Mouse (Mus musculus) cerebellum, adult 9-10 months (tissue): ENCODE results near the gene Psmd14.
A peak's percentile ranks its signal among the peaks of the same experiment; 100 is the strongest.

ENCODE experiments used
- DNase-seq: peaks from one replicate; pipeline ENCODE4 v3.0.0; 2022

Gene Psmd14

GRCm38 (mm10) chr2:61711108-61712040, at the start of gene Psmd14:
TSS of gene Psmd14 (plus strand) at chr2:61711694.
- peak; percentile 88 for DNase-seq

- no peak for DNase-seq
Measured at GRCm38 (mm10) chr2:61662833-61663232, 48.7 kb upstream of the Psmd14 start.

GRCm38 (mm10) chr2:61663573-61664241, 47.8 kb upstream of the Psmd14 start:
- DNase-seq: no peak

- no peak for DNase-seq
Measured at GRCm38 (mm10) chr2:61667420-61667819, 44.1 kb upstream of the Psmd14 start.

GRCm38 (mm10) chr2:61668260-61668659, 43.2 kb upstream of the Psmd14 start:
- peak; percentile 65 for DNase-seq

GRCm38 (mm10) chr2:61674555-61674954, 36.9 kb upstream of the Psmd14 start:
- DNase-seq: no peak

GRCm38 (mm10) chr2:61681572-61681971, 29.9 kb upstream of the Psmd14 start:
- no peak for DNase-seq

GRCm38 (mm10) chr2:61686533-61686932, 25.0 kb upstream of the Psmd14 start:
- DNase-seq: no peak

GRCm38 (mm10) chr2:61689086-61689485, 22.4 kb upstream of the Psmd14 start:
- no peak for DNase-seq

GRCm38 (mm10) chr2:61709570-61709969, 1.9 kb upstream of the Psmd14 start:
- no peak for DNase-seq

- DNase-seq: peak; percentile 18
Measured at GRCm38 (mm10) chr2:61712526-61712925, 1.0 kb downstream of the Psmd14 start.

- no peak for DNase-seq
Measured at GRCm38 (mm10) chr2:61722401-61722982, 11.0 kb downstream of the Psmd14 start.

- DNase-seq: no peak
Measured at GRCm38 (mm10) chr2:61732802-61733486, 21.4 kb downstream of the Psmd14 start.

GRCm38 (mm10) chr2:61734175-61734574, 22.7 kb downstream of the Psmd14 start:
- no peak for DNase-seq

- no peak for DNase-seq
Measured at GRCm38 (mm10) chr2:61746051-61746450, 34.6 kb downstream of the Psmd14 start.

- no peak for DNase-seq
Measured at GRCm38 (mm10) chr2:61746580-61746979, 35.1 kb downstream of the Psmd14 start.

- no peak for DNase-seq
Measured at GRCm38 (mm10) chr2:61747411-61747810, 35.9 kb downstream of the Psmd14 start.

GRCm38 (mm10) chr2:61750702-61751101, 39.2 kb downstream of the Psmd14 start:
- peak; percentile 75 for DNase-seq

GRCm38 (mm10) chr2:61751286-61751685, 39.8 kb downstream of the Psmd14 start:
- DNase-seq: peak; percentile 19

- DNase-seq: no peak
Measured at GRCm38 (mm10) chr2:61752362-61752761, 40.9 kb downstream of the Psmd14 start.

GRCm38 (mm10) chr2:61754989-61755388, 43.5 kb downstream of the Psmd14 start:
- no peak for DNase-seq

GRCm38 (mm10) chr2:61759234-61759855, 47.9 kb downstream of the Psmd14 start:
- DNase-seq: no peak

- DNase-seq: no peak
Measured at GRCm38 (mm10) chr2:61760044-61760443, 48.5 kb downstream of the Psmd14 start.
